Mouse (Mus musculus) kidney, adult 2 months (tissue): ENCODE data around the gene Zcchc7.

Source experiments
- CTCF ChIP-seq: fragments of 200-500 bp; conservative IDR thresholded peaks from 2 replicates; pipeline ENCODE4 v1.5.1; 2011; ENCODE audit warnings: low read depth, mild to moderate bottlenecking, control low read depth, low read length, moderate library complexity, mixed read lengths; ENCODE audit not compliant: insufficient read depth, insufficient read length
- POLR2A ChIP-seq: fragments of 200-500 bp; IDR thresholded peaks from one replicate; pipeline ENCODE4 v1.6.1; 2011; ENCODE audit warnings: low read depth, low read length, control low read depth

GRCm38 (mm10) chr4:44776651-44777050 lies 21.0 kb downstream of the Zcchc7 start:
- TF ChIP-seq POLR2A (no peak), CTCF (no peak)
